Mouse (Mus musculus) stomach, embryonic 14.5 days (tissue): ENCODE results near the gene Gm45213. TPM values are rescaled to one million over a fixed set of nuclear protein-coding genes. Genes with fewer than 3 reads are reported as not detected.

Source experiments
- ATAC-seq: fragments of 200-750 bp; cut with Nextera tagmentation; 2 replicates; pipeline ENCODE4 v1.8.0; 2017; ENCODE audit warnings: low read depth, moderate TSS enrichment; ENCODE audit not compliant: insufficient number of reproducible peaks, insufficient read depth, low FRiP score
- H3K27ac ChIP-seq: fragments of 300-500 bp; sonication (generic); 2 replicates; pipeline ENCODE4 v1.5.1; 2014; ENCODE audit warnings: mild to moderate bottlenecking, low read length, moderate library complexity, mixed read lengths
- H3K27me3 ChIP-seq: fragments of 300-500 bp; sonication (generic); 2 replicates; pipeline ENCODE4 v1.6.1; 2014; ENCODE audit warnings: low read length, control low read depth, mixed read lengths; ENCODE audit not compliant: control insufficient read depth, insufficient read depth
- H3K36me3 ChIP-seq: fragments of 300-500 bp; sonication (generic); 2 replicates; pipeline ENCODE4 v1.6.1; 2014; ENCODE audit warnings: mild to moderate bottlenecking, control low read depth, low read length, moderate library complexity, mixed read lengths; ENCODE audit not compliant: control insufficient read depth, insufficient read depth
- H3K4me1 ChIP-seq: fragments of 300-500 bp; sonication (generic); 2 replicates; pipeline ENCODE4 v1.6.1; 2014; ENCODE audit warnings: low read length, control low read depth, mixed read lengths; ENCODE audit not compliant: control insufficient read depth, insufficient read depth
- H3K4me2 ChIP-seq: fragments of 300-500 bp; sonication (generic); replicated peaks from 2 replicates; pipeline ENCODE4 v1.6.1; 2014; ENCODE audit warnings: low read depth, low read length, control low read depth
- H3K4me3 ChIP-seq: fragments of 300-500 bp; sonication (generic); 2 replicates; pipeline ENCODE4 v1.5.1; 2014; ENCODE audit warnings: low read depth, low read length, control low read depth
- H3K9ac ChIP-seq: fragments of 300-500 bp; sonication (generic); replicated peaks from 2 replicates; pipeline ENCODE4 v1.6.1; 2014; ENCODE audit warnings: low read depth, mild to moderate bottlenecking, control low read depth, low read length, moderate library complexity, mixed read lengths
- H3K9me3 ChIP-seq: fragments of 300-500 bp; sonication (generic); 2 replicates; pipeline ENCODE4 v1.6.1; 2016; ENCODE audit warnings: low read depth, low read length, control low read depth; ENCODE audit not compliant: control insufficient read depth
- WGBS: fragments of 180-500 bp; shearing (Covaris S2); extraction: QIAGEN DNeasy Blood & Tissue Kit; methylation state at CpG from one replicate; pipeline ENCODE4 v1.1.7; 2014; 5-methylcytosine and 5-hydroxymethylcytosine counted together
- polyA plus RNA-seq: library from polyadenylated mRNA; unstranded; fragments of >200 nt; fragmentation: Nextera tagmentation; extraction: Ambion mirVana; gene quantifications from 2 replicates; pipeline ENCODE4 v1.2.1, GENCODE M21; 2014

The Gm45213 gene
- polyA plus RNA-seq, 1 experiment from 2014 or later = not detected

- H3K9ac ChIP-seq = no peak overlapping the region
- 91% methylated on average over 2 of the region's 2 CpGs for WGBS
- no peak overlapping the region for H3K4me2 ChIP-seq
- peaks cover 78% of the 10 kb centered on the region for H3K36me3 ChIP-seq
- no peaks in the 10 kb centered on the region for H3K27me3 ChIP-seq
- H3K4me3 ChIP-seq = no peak overlapping the region
- ATAC-seq = no peak
- H3K9me3 ChIP-seq = no peaks in the 10 kb centered on the region
- no peak overlapping the region for H3K27ac ChIP-seq
- no peaks in the 10 kb centered on the region for H3K4me1 ChIP-seq
These were observed 44.7 kb downstream of the Gm45213 start for GRCm38 (mm10) chr7:66088077-66088476.

- ATAC-seq = no peak
- Histone ChIP-seq H3K4me3 (no peak overlapping the region), H3K9ac (no peak overlapping the region), H3K27ac (no peak overlapping the region), H3K4me2 (no peak overlapping the region), H3K36me3 (peaks cover 53% of the 10 kb centered on the region), H3K4me1 (no peaks in the 10 kb centered on the region), H3K9me3 (no peaks in the 10 kb centered on the region), H3K27me3 (no peaks in the 10 kb centered on the region)
- WGBS = 87% methylated on average over 11 of the region's 11 CpGs
These were observed 47.3 kb downstream of the Gm45213 start for GRCm38 (mm10) chr7:66090676-66091190.

DNA sequence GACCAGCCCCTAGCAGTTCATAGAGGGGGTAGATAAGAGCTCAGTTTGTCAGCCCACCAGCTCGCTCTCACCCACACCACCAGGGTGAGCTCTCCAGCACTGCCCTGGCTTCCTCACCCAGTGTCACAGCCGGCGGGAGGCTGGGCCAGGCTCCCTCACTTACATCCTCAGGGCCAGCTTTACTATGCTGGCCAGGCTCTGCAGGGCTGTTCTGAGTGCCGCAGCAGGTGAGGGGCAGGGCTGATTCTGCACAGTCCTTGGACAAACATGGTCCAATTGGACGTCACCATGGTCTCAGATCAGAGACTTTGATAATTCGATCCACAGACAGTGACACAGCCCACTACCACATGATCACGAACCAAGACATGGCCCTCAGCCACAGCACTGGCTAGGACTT is 48.2 kb downstream of the Gm45213 start:
- Histone ChIP-seq H3K4me3 (no peak overlapping the region), H3K4me1 (no peaks in the 10 kb centered on the region), H3K9ac (no peak overlapping the region), H3K27me3 (no peaks in the 10 kb centered on the region), H3K36me3 (peaks cover 48% of the 10 kb centered on the region), H3K27ac (no peak overlapping the region), H3K4me2 (no peak overlapping the region), H3K9me3 (no peaks in the 10 kb centered on the region)
- no peak for ATAC-seq
- 84% methylated on average over 7 of the region's 7 CpGs for WGBS

GRCm38 (mm10) chr7:66092656-66093055 is 49.3 kb downstream of the Gm45213 start:
- Histone ChIP-seq H3K9ac (no peak overlapping the region), H3K4me1 (no peaks in the 10 kb centered on the region), H3K27me3 (no peaks in the 10 kb centered on the region), H3K4me3 (no peak overlapping the region), H3K4me2 (no peak overlapping the region), H3K36me3 (peaks cover 38% of the 10 kb centered on the region), H3K27ac (no peak overlapping the region), H3K9me3 (no peaks in the 10 kb centered on the region)
- WGBS = 84% methylated on average over 8 of the region's 8 CpGs
- no peak for ATAC-seq

- Histone ChIP-seq H3K4me3 (no peak overlapping the region), H3K9ac (no peak overlapping the region), H3K9me3 (no peaks in the 10 kb centered on the region), H3K36me3 (peaks cover 23% of the 10 kb centered on the region), H3K27ac (no peak overlapping the region), H3K4me2 (no peak overlapping the region), H3K27me3 (no peaks in the 10 kb centered on the region), H3K4me1 (no peaks in the 10 kb centered on the region)
- 70% methylated on average over 5 of the region's 5 CpGs for WGBS
- ATAC-seq = no peak
These were observed 50.7 kb downstream of the Gm45213 start for GRCm38 (mm10) chr7:66094141-66094540.

DNA sequence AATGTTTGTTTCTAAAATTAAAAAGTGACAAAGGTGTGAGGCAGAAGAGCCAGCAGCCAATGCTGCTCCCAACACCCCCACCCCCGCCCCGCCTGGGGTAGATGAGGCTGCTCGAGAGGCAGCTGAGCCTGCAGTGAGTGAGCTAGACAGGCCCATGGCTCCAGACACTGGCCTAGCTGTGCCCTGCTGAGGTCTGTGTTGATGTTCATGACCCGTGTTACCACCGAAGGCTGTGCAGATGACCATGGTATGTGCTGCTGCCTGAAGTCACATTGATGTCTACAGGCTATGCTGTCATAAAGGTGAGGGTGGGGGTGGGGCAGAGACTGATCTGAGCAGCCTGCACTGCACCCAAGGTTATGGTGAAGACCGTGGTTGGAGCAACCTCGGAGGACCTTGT is 55.4 kb downstream of the Gm45213 start:
- H3K4me3 ChIP-seq = no peak overlapping the region
- ATAC-seq = no peak
- no peak overlapping the region for H3K9ac ChIP-seq
- H3K9me3 ChIP-seq = no peaks in the 10 kb centered on the region
- WGBS = 85% methylated on average over 7 of the region's 7 CpGs
- no peaks in the 10 kb centered on the region for H3K36me3 ChIP-seq
- no peak overlapping the region for H3K4me2 ChIP-seq
- no peaks in the 10 kb centered on the region for H3K4me1 ChIP-seq
- H3K27me3 ChIP-seq = no peaks in the 10 kb centered on the region
- H3K27ac ChIP-seq = no peak overlapping the region

DNA sequence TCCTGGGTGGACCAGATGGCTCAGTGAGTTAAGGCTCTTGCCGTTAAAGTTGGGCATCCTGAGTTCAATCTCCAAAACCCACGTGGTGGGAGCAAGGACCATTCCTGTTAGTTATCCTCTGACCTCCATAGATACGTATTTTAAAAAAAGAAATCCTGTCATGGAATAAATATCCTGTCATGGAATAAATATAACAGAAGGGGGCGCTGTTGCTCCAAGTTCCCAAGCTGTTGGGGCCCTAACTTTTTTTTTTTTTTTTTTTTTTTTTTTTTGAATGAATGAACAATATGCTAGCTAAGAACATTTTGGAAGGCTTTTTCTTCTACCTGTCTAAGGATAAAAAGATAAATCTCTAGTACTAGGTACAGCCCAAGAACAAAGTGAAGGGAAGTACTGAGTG is 58.5 kb downstream of the Gm45213 start:
- no peaks in the 10 kb centered on the region for H3K36me3 ChIP-seq
- 5% methylated on average over 4 of the region's 4 CpGs for WGBS
- no peak for ATAC-seq

GRCm38 (mm10) chr7:66104531-66104930 is 61.1 kb downstream of the Gm45213 start:
- no peaks in the 10 kb centered on the region for H3K36me3 ChIP-seq
- ATAC-seq = no peak
- no peak overlapping the region for H3K27ac ChIP-seq
- WGBS = 87% methylated on average over 5 of the region's 5 CpGs
- no peak overlapping the region for H3K4me3 ChIP-seq
- H3K9me3 ChIP-seq = no peaks in the 10 kb centered on the region
- H3K9ac ChIP-seq = no peak overlapping the region
- no peak overlapping the region for H3K4me2 ChIP-seq
- H3K27me3 ChIP-seq = no peaks in the 10 kb centered on the region
- H3K4me1 ChIP-seq = peaks cover 8% of the 10 kb centered on the region

More for the DNA sequence above, 58.5 kb downstream of the Gm45213 start:
- Histone ChIP-seq H3K4me3 (no peak overlapping the region), H3K4me2 (no peak overlapping the region), H3K4me1 (peaks cover 7% of the 10 kb centered on the region), H3K9ac (no peak overlapping the region), H3K27me3 (no peaks in the 10 kb centered on the region), H3K27ac (no peak overlapping the region), H3K9me3 (no peaks in the 10 kb centered on the region)

DNA sequence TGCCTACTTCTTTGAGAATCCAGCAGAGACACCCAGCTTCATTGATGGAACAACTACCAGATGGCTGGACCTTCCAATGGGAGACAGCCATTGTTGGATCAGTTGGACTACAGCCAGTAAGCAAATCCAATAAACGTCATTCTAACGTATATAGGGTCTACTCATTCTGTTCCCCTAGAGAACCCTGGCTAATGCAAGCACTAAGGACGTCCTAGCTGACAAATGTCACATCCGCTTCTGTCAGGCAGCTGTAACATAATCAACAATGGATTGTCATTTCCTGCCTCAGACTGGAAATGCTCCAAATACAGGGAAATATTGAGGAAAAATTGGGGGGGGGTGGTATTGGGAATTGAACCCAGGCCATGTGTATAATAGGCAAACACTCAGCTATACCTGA is 62.4 kb downstream of the Gm45213 start:
- no peak overlapping the region for H3K9ac ChIP-seq
- H3K9me3 ChIP-seq = no peaks in the 10 kb centered on the region
- peaks cover 8% of the 10 kb centered on the region for H3K4me1 ChIP-seq
- no peaks in the 10 kb centered on the region for H3K36me3 ChIP-seq
- 36% methylated on average over 4 of the region's 4 CpGs for WGBS
- no peak overlapping the region for H3K27ac ChIP-seq
- no peak overlapping the region for H3K4me2 ChIP-seq
- ATAC-seq = no peak
- no peaks in the 10 kb centered on the region for H3K27me3 ChIP-seq
- H3K4me3 ChIP-seq = no peak overlapping the region
